Mouse (Mus musculus) forebrain, embryonic 14.5 days (tissue): ENCODE results near the gene Mtmr1. TPM values are rescaled to one million over a fixed set of nuclear protein-coding genes. Genes with fewer than 3 reads are reported as not detected.

Experiments used
- ATAC-seq: fragments of 200-750 bp; cut with Nextera tagmentation; 2 replicates; pipeline ENCODE4 v1.8.0; 2017; ENCODE audit warnings: mild to moderate bottlenecking, moderate library complexity
- DNase-seq: peaks from one replicate; pipeline ENCODE4 v3.0.0-alpha.2; 2015; ENCODE audit warnings: low spot score
- H3K27ac ChIP-seq: fragments of 300-500 bp; sonication (generic); 2 replicates; pipeline ENCODE4 v1.5.1; 2014; ENCODE audit warnings: low read depth, mild to moderate bottlenecking, control low read depth, low read length, moderate library complexity
- H3K27me3 ChIP-seq: fragments of 300-500 bp; sonication (generic); replicated peaks from 2 replicates; pipeline ENCODE4 v1.6.1; 2014; ENCODE audit warnings: low read length, control low read depth, mixed read lengths; ENCODE audit not compliant: control insufficient read depth, insufficient read depth
- H3K36me3 ChIP-seq: fragments of 300-500 bp; sonication (generic); 2 replicates; pipeline ENCODE4 v1.6.1; 2014; ENCODE audit warnings: low read length, control low read depth; ENCODE audit not compliant: control insufficient read depth, insufficient read depth
- H3K4me1 ChIP-seq: fragments of 300-500 bp; sonication (generic); 2 replicates; pipeline ENCODE4 v1.6.1; 2014; ENCODE audit warnings: antibody characterized with exemption, low read length, control low read depth; ENCODE audit not compliant: control insufficient read depth, insufficient read depth
- H3K4me2 ChIP-seq: fragments of 300-500 bp; sonication (generic); 2 replicates; pipeline ENCODE4 v1.6.1; 2014; ENCODE audit warnings: mild to moderate bottlenecking, control low read depth, low read length
- H3K4me3 ChIP-seq: fragments of 300-500 bp; sonication (generic); 2 replicates; pipeline ENCODE4 v1.5.1; 2014; ENCODE audit warnings: low read depth, low read length, control low read depth
- H3K9ac ChIP-seq: fragments of 300-500 bp; sonication (generic); 2 replicates; pipeline ENCODE4 v1.6.1; 2014; ENCODE audit warnings: mild to moderate bottlenecking, low read length, control low read depth, moderate library complexity
- H3K9me3 ChIP-seq: fragments of 300-500 bp; sonication (generic); replicated peaks from 2 replicates; pipeline ENCODE4 v1.6.1; 2016; ENCODE audit warnings: low read length, control low read depth, mixed read lengths; ENCODE audit not compliant: control insufficient read depth
- WGBS: fragments of 180-500 bp; shearing (Covaris S2); extraction: QIAGEN DNeasy Blood & Tissue Kit; methylation state at CpG from one replicate; pipeline ENCODE4 v1.1.7; 2014; 5-methylcytosine and 5-hydroxymethylcytosine counted together
- polyA plus RNA-seq: library from polyadenylated mRNA; unstranded; fragments of >200 nt; fragmentation: Nextera tagmentation; extraction: Ambion mirVana; gene quantifications from 2 replicates; pipeline ENCODE4 v1.2.1, GENCODE M21; 2014

Mtmr1 gene
- polyA plus RNA-seq, 1 experiment from 2014 or later, result 19.7 TPM

DNA sequence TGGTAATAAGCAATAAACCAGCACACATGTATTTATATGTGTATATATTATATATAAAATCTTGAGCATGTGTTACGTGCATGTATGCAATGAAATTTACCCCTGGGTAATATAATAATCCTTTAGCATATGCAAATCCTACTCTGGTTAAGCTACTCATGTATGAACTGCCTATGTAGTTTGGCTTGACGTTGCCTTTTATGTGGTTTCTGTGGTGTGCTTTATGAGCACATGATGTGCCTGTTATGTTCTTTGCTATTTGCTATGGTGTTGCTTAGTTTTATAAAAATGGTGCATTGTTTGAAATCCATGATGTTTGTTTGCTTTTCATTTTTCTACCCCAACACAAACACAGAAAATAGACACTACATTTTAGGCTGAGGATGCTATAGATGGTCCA, 13.9 kb downstream of the Mtmr1 start:
- 77% methylated on average over 2 of the region's 2 CpGs for WGBS
- no peaks in the 10 kb centered on the region for H3K4me1 ChIP-seq
- H3K9me3 ChIP-seq, result no peaks in the 10 kb centered on the region
- H3K27ac ChIP-seq, result no peak overlapping the region
- no peaks in the 10 kb centered on the region for H3K27me3 ChIP-seq
- DNase-seq, result no peak
- no peak for ATAC-seq
- no peak overlapping the region for H3K4me2 ChIP-seq
- no peaks in the 10 kb centered on the region for H3K36me3 ChIP-seq
- no peak overlapping the region for H3K9ac ChIP-seq
- no peak overlapping the region for H3K4me3 ChIP-seq

GRCm38 (mm10) chrX:71381571-71381970, 17.0 kb downstream of the Mtmr1 start:
- Histone ChIP-seq H3K4me1 (no peaks in the 10 kb centered on the region), H3K27ac (no peak overlapping the region), H3K9me3 (no peaks in the 10 kb centered on the region), H3K27me3 (no peaks in the 10 kb centered on the region), H3K4me3 (no peak overlapping the region), H3K36me3 (no peaks in the 10 kb centered on the region), H3K9ac (no peak overlapping the region), H3K4me2 (no peak overlapping the region)
- 42% methylated on average over 5 of the region's 5 CpGs for WGBS
- ATAC-seq, result no peak
- DNase-seq, result peak; percentile 60

GRCm38 (mm10) chrX:71396326-71396725, 31.8 kb downstream of the Mtmr1 start:
- Histone ChIP-seq H3K4me1 (no peaks in the 10 kb centered on the region), H3K4me2 (no peak overlapping the region), H3K4me3 (no peak overlapping the region), H3K27me3 (no peaks in the 10 kb centered on the region), H3K36me3 (0 out of 2 replicates have a peak, but pooled peaks cover 4% of the 10 kb centered on the region), H3K27ac (no peak overlapping the region), H3K9ac (no peak overlapping the region), H3K9me3 (no peaks in the 10 kb centered on the region)
- ATAC-seq, result no peak
- 79% methylated on average over 4 of the region's 4 CpGs for WGBS
- no peak for DNase-seq

DNA sequence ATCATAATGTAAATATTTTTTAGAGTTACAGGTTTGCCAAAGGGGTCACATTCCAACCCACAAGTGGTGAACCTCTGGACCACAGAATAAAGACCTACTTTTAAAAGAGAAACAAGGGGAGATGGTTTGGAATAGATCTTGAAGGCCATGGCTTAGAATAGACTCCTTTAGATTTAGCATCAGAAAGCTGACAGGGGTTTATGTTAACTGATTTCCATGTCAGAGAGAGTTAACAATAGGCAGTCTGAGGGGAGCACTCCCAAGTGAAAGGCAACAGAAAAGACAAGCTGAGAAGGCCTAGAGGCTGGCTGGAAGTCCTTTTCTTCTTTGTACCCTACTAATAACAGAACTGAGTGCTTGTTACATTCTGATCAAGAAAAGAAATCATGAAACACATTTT, 41.7 kb downstream of the Mtmr1 start:
- Histone ChIP-seq H3K36me3 (peaks cover 4% of the 10 kb centered on the region; the same call in 1 of the 2 replicates), H3K4me1 (no peaks in the 10 kb centered on the region), H3K27me3 (no peaks in the 10 kb centered on the region), H3K27ac (no peak overlapping the region), H3K4me2 (no peak overlapping the region), H3K9ac (no peak overlapping the region), H3K9me3 (no peaks in the 10 kb centered on the region), H3K4me3 (no peak overlapping the region)
- ATAC-seq, result no peak
- no peak for DNase-seq

- H3K4me1 ChIP-seq, result no peaks in the 10 kb centered on the region
- no peak for ATAC-seq
- 73% methylated on average over 1 of the region's 1 CpGs for WGBS
- no peak overlapping the region for H3K27ac ChIP-seq
- DNase-seq, result no peak
- no peak overlapping the region for H3K9ac ChIP-seq
- H3K36me3 ChIP-seq, result no peaks in the 10 kb centered on the region
- H3K4me3 ChIP-seq, result no peak overlapping the region
- no peaks in the 10 kb centered on the region for H3K9me3 ChIP-seq
- no peaks in the 10 kb centered on the region for H3K27me3 ChIP-seq
- no peak overlapping the region for H3K4me2 ChIP-seq
Measured at GRCm38 (mm10) chrX:71408386-71408785, 43.8 kb downstream of the Mtmr1 start.

DNA sequence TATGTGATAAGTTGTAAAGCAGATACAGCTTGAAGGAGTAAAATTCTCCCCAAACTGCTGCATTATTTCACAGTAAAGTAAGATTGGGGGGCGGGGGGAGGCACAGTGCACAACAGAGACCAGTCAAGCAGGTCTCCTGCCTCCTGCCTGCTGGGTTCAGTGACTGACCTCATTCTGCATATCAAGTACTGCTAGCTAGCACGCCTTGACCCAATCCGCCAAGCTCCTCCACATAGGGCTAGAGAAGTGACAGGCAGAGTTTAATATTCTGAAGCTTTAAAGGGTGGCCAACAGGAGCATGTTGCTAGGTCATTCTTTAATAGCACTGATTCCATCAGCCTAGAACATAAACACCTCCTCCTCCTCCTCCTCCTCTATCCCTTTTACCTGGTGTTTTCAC, 48.2 kb downstream of the Mtmr1 start:
- Histone ChIP-seq H3K4me2 (no peak overlapping the region), H3K4me1 (no peaks in the 10 kb centered on the region), H3K27me3 (no peaks in the 10 kb centered on the region), H3K9ac (no peak overlapping the region), H3K9me3 (no peaks in the 10 kb centered on the region), H3K36me3 (0 out of 2 replicates have a peak, but pooled peaks cover 4% of the 10 kb centered on the region), H3K4me3 (no peak overlapping the region), H3K27ac (no peak overlapping the region)
- ATAC-seq (no peak), DNase-seq (no peak)
- WGBS, result 65% methylated on average over 3 of the region's 3 CpGs

DNA sequence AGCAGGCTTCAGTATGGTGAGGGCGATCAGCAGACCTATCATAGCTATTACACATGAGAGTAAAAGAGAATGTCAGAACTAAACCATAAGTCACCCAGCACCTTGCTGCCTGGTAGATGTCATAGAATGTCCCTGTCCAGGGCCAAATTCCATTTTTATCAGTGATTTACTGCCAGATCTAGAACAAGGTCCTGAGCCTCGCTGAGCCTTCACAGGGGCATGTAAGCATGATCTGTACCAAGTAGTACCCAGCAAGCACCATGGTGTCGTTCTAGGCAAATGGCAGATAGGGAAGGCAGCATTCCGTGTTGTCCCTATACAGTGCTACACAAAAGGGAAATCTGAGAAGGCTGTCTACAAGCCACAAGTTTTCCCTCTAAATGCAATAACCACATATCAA, 49.1 kb downstream of the Mtmr1 start:
- Histone ChIP-seq H3K27me3 (no peaks in the 10 kb centered on the region), H3K4me2 (no peak overlapping the region), H3K4me1 (no peaks in the 10 kb centered on the region), H3K9ac (no peak overlapping the region), H3K4me3 (no peak overlapping the region), H3K9me3 (no peaks in the 10 kb centered on the region), H3K27ac (no peak overlapping the region), H3K36me3 (0 out of 2 replicates have a peak, but pooled peaks cover 4% of the 10 kb centered on the region)
- ATAC-seq, result no peak
- 85% methylated on average over 4 of the region's 4 CpGs for WGBS
- no peak for DNase-seq

- Histone ChIP-seq H3K4me2 (no peak overlapping the region), H3K27ac (no peak overlapping the region), H3K9ac (no peak overlapping the region), H3K27me3 (no peaks in the 10 kb centered on the region), H3K4me3 (no peak overlapping the region), H3K4me1 (no peaks in the 10 kb centered on the region), H3K36me3 (peaks cover 6% of the 10 kb centered on the region; the same call in 1 of the 2 replicates), H3K9me3 (no peaks in the 10 kb centered on the region)
- WGBS, result 73% methylated on average over 1 of the region's 1 CpGs
- DNase-seq, result peak; percentile 3
- no peak for ATAC-seq
Measured at GRCm38 (mm10) chrX:71424852-71425251, 60.3 kb downstream of the Mtmr1 start.

DNA sequence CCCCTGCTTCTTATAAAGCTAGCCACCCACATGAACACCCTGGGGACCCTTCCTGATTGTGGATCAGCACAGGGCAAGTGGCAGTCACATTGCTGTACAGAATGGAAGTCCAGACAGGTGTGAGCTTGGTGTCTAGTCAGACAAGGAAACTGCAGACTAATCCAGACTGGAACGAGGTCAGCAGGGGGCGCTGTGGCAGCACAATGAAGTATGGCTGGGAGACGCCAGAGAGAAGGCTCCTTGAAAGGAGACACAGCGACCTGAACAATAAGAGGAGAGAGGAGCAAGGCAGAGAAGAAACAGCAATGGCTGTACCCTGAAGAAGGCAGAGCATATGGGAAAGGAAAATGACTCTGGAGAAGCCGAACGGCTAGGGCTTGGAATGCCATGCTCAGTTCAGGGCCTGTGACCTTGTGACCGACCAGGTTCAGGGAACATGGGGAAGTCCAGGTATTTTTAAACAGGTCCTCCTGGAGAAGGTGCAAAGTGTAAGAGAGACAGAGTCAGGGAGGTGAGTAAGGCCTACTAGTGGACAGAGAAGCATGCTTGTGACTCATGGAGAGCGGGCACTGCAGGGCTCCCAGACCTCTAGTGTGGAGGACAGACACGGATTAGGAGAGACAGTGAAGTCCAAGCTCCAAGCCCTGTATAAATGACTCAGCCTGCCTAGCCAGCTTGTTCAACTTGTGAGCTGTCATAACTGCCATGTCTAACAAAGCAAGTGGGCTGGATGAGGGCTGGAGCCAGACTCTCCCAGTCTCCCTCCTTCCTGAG, 61.4 kb downstream of the Mtmr1 start:
- Histone ChIP-seq H3K9me3 (no peaks in the 10 kb centered on the region), H3K27me3 (no peaks in the 10 kb centered on the region), H3K4me2 (no peak overlapping the region), H3K9ac (no peak overlapping the region), H3K4me3 (no peak overlapping the region), H3K36me3 (peaks cover 6% of the 10 kb centered on the region; the same call in 1 of the 2 replicates), H3K4me1 (no peaks in the 10 kb centered on the region), H3K27ac (no peak overlapping the region)
- 53% methylated on average over 9 of the region's 9 CpGs for WGBS
- DNase-seq, result peak; percentile 84
- ATAC-seq, result peak; percentile 87; the same call in 1 of the 2 replicates
